Mouse (Mus musculus) common myeloid progenitor, adult 5-6 weeks (primary cell): ENCODE data around the gene Rab3a. TPM values are rescaled to one million over a fixed set of nuclear protein-coding genes. Genes with fewer than 3 reads are reported as not detected.

Experiments
- ATAC-seq: replicated peaks from 2 replicates; pipeline ENCODE4 v1.8.0; 2016; ENCODE audit warnings: low read depth, mild to moderate bottlenecking, moderate TSS enrichment, inconsistent platforms; ENCODE audit not compliant: poor library complexity, severe bottlenecking
- total RNA-seq: library from RNA; stranded (forward); fragments of 200-1000, 187-1606 nt; gene quantifications from 2 replicates; pipeline ENCODE4 v1.2.3, GENCODE M21; 2017

The Rab3a gene
- total RNA-seq, 1 experiment from 2014 or later = 1.5 TPM

DNA sequence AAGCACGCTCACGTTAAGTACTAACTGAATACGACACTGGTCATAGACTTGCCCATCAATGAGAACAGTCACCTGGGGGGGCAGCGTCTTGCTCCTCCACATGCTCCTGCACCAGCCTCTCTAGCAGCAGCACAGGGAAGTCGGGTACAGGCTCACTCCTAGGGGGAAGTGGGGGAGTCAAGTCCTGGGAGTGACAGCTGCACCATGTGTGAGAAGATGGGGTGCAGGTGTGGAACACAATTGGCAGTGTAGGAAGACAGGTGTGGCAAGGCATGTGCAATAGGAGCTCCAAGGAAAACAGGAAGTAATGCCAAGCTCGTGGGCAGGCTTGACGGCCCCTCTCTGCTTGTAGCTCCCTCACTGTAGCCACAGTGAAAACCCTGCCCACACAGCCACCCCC, 16.7 kb downstream of the Rab3a start:
- no peak for ATAC-seq

DNA sequence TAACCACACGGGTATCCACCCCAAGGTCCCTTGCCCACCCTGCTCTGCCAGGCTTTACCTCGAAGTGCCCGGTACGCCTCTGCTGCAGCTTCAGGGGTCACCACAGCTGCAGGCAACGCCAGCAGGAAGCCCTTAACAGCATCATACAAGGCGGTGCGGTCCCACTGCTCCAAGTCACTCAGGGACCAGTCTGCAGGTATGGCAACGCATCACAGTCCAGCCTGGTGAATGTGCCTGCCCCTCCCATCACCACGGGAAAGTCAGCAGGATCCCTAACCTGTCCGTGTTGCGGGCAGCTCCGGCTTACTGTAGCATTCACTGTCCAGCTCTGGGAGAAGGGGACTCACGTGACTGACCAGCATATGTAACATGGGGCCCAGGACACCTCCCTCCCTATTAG, 17.6 kb downstream of the Rab3a start:
- no peak for ATAC-seq

DNA sequence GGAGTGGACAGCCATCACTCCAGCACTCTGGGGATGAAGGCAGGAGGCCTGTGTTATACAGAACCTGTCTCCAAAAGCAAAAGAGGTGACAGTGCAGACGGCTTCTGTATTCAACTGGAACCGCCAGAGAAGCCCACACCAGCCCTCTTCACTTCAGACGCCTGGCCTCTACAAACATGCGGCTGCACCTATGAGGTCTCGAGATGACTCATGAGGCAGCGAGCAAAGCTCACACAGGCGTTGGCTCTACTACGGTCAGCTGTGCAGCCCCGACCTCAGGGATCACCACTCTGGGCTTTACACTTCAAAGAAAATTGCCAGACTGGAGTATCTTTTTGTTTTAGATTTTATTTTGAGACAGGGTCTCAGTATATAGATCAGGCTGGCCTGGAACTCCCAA, 18.4 kb downstream of the Rab3a start:
- ATAC-seq = no peak

DNA sequence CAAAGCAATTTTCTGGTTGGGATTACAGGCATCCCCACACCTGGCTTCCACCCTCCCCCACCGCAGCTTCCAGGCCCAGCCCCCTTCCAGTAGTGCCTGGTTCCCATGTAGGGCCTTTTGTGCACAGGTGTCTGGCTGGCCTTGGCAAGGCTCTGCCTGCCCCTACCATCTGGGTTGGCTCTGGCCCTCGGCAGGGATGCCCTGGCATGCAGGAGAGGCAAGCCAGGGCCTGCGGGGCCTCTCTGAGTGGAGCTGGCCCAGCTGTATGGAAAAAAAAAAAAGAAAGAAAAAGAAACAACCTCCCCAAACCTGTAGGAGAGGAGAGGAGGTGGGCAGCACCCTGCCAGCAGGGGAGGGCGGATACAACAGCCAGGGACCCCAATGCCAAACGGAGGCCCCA, 18.9 kb downstream of the Rab3a start:
- ATAC-seq = no peak

DNA sequence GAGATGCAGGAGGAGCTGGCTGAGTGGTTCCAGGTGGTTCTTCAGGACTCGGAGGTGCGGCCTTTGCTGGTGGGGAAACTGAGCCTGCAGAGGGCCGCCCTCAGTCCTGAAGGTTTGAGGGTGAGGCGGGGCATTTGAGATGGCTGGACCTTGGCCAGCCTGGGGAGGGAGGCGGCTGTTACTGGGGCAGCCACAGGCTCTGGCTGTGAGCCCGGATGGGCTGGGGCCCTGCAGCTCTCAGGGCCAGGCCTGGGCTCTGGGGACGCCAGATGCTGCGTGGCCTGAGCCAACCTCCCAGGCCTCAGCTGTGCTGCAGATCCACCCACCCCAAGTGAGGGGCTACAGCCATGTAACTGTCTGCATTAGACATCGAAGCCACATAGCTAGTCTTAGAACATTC, 19.4 kb downstream of the Rab3a start:
- ATAC-seq = no peak

DNA sequence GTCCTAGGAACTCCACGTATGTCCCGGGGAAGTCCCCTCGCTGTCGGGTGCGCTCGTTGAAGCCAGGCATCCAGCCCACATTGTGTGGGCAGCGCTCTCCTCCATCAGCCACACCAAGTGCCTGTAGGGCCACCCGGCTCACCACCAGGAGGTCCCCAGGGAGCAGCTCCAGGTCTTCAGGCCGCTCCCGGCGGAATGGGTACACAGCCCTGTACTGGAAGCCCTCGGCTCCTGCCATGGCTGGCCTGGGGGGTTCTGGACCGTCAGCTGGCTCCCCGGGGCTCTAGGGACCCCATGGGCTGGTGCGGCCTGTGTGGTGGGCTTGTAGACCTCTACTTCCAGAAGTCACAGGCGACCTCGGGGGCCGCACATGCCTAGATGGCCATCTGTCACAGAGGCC, 20.3 kb downstream of the Rab3a start:
- ATAC-seq = no peak

DNA sequence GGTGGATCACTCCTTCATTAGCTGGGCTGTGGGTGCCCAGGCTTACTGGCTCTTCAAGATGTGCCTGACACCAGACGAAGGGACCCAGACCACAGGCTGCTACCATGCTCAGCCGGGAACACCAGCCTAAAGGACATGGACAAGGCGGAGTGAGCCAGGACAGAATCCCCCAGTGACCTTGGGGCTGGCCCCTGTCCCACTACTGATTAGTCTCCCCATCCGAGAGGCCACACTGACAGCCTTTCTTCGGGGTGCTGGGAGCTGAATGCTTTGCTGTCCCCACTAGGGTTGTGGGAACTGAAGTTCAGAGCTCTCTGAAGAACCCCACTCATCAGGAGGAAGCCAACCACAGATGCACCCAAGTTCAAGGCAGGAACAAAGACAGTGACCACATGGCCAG, 20.7 kb downstream of the Rab3a start:
- no peak for ATAC-seq

DNA sequence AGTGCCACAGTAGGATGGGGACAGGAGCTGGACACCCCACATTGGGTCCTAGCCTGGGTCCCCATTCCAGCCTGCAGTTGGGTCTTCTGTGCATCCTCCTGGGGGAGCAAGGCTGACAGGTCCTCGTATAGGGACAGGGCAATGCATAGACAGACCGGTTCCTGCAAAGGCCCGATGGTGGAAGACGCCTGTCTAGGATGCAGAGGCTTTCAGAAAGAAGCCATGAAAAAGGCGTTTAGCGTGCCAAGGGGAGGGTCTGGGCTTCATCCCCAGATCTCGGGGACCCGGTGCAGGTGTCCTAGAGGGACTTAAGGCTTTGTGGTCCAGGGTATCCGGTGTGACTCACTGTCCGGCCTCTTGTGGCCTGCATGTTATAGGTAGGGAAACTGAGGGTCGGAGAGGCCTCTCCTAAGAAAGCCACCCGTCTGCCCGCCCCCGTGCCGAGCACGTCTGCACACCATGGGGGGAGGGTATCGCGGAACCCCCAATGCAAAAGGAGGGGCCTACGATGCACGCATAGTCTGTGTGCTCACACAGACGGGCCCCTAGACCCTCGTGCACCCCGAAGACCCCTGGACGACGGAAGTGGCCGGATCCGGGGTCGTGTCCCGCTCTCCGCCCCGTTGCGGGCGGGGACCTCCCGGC, 21.5 kb downstream of the Rab3a start:
- no peak for ATAC-seq

DNA sequence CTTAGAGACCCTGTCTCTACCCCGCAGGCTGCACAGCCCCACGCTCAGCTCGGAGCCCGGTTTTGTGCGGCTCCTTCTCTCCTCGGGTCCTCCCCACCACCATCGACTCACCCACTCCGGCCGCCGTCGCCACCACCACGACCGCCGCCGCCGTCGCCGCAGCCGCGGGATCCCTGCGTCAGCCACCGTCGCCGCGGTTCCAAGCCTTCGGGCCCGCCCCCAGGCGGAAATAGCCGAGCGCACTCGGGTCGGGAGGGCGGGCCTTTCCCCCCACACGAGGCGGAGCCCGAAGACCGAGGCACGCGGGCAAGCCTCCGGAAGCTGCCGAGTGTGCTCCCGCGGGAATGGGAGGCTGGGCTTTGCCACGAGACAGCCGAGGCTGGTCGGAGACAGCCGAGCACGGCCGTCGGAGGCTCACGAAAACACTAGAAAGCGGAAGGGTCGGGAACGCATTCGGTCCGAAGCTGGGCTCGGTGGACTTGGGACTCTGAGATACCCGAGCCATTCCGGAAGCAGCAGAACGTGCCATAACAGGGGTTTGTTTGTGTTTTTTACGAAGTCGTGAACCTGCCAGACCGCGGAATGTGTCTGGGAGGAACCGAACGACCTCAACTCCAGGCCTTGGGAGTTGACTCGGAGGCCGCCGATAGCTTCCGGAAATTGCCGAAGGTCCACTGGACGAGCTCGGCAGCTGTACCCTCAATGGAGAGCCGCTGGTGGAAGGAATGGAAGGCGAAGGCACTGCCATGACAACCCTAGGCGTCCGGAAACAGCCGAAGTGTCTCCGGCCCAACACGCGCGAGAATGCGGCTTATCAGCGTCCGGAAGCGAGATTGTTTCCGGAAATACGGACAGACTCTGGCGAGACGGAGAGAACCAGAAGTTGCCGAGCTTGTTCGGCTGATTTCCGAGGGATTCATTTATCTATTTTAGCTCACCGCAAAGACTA, 22.3 kb downstream of the Rab3a start, which contains the start of gene Pik3r2:
Pik3r2 (minus strand) TSS at position 218 of the 949 bp plus-strand sequence.
- ATAC-seq = peak; percentile 84

DNA sequence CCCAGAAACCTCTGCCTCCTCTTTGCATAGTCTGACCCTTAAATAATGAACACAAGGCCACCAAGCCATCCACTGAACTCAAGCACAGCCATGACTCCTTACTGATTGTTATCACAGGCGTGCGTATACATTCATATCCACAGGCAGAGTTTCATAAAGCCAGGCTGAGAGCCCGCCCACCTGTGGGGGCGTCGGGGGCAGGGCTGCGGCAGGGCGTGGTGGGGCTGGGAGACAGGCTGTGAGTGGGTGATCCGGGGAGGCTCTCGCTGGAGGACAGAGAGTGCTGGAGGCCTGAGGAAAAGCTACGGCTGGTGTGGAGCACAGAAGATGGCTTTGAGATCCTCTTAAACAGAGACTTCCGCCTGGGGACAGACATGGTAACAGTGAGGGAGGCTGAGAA, 25.6 kb downstream of the Rab3a start:
- ATAC-seq = no peak

DNA sequence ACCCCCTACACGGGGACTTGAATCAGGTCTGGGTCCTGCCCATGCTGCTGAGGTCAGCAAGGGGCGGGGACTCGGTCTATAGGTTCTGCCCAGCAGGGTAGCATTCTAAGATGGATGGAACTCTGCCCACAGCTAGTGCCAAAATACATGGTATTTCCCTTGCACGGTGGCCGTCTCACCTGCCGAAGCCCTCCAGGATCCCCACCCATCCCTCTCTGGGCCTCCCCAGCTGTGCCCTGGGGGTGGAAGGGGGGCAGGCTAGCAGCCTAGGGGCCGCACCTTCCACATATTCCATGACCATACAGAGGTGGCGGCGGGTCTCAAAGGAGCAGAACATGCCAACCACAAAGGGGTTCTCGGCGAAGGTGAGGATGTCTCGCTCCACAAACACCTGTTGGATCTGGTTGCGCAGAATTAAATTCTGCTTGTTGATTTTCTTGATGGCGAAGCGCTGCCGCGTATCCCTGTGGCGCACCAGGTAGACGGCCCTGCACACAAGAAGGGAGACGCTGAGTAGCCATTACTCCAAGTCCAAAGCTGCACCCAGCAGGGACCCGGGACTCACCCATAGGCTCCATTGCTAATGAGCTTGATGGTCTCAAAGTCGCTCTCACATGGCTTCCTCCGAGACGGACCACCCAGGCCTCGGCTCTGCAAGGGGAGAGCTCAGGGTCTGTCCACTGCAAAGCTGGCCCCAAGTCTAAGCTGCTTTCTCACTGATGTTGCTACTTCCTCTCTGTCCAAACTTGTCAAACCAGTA, 32.0 kb downstream of the Rab3a start:
- no peak for ATAC-seq

DNA sequence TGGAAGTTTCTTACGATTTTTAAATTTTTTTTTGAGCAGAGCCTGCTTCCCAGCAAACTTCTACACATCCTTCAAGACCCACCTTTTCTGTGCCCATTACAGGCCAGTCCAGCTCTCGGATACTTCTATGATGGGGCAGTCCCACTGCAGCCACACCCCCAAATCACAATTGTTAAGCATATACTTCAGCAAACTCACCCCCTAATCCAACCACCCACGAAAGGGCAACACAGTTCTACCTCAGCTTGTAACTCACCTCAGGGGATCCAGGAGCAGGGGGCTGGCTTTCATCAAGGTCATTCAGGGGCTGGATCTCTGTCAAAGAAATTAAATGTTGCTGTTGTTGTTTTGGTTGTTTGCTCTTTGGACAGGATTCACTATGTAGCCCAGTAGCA, 32.6 kb downstream of the Rab3a start:
- ATAC-seq = no peak

DNA sequence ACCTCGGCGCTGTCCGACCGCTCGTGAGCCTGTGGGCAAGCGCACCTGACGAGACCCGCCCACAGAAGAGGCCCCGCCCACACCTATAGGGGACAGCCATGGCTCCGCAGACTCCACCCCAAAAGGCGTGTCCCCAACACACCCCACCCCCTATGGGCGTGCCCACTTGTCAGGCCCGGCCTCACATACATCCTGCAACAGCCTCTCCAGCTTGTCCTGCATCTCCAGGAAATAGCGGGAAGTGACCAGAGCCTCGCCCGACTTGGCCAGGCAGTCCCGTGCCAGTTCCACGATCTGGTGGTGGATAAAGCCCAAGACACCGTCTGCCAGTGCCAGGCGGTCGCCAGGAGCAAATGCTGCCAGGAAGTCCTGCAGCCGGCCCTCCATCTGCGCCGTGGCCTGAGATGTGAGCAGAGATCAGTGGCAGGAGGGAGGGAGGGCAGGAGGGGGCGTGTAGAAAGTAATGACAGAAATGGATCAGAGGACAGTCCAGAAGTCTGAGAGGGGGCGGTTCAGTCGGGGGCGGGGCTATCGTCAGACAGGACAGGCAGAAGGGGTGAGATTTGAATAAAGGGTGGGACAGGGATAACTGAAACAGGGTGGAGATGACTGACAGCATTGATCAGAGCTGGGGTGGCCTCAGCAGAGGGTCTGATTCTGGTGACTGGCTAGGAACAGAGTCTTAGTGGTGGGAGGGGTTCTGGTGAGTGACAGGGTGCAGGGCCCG, 33.6 kb downstream of the Rab3a start:
- no peak for ATAC-seq

DNA sequence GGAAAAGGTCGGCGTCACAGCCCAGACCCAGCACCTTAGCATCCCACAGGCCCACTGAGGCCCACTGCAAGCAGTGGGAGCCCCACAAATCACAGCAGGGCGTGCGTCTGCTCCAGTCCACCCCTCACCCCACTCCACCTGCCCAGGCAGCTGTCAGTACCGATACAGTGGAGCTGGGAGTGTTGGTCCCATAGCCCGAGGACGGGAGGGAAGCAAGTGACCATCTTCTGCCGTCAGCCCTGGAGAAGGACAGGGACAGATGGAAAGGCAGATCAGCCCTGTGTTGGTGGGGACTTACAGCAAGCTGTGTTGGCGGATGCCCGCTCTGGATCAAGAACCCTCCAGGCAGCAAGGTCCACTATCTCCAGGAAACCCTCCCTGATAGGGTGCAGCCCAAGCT, 34.6 kb downstream of the Rab3a start:
- no peak for ATAC-seq

DNA sequence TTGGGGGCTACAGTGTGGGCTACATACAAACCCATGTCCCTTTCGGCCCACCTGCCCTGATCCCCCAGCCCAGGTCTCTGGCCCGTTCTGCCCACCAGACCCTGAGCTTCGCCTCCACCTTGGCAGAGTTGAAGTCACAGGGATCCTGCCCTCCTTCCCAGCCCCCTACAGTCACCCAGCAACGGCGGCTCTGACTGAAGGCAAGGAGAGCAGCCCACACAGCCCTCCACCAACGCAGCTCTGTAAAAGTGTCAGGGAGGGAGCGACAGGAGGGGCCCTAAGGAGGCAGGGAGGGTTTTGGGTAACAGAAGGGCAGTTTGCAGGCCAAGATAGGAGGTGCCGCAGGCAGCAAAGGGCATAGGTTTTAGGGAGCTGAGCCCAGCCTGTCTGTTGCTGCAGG, 36.4 kb downstream of the Rab3a start:
- no peak for ATAC-seq

DNA sequence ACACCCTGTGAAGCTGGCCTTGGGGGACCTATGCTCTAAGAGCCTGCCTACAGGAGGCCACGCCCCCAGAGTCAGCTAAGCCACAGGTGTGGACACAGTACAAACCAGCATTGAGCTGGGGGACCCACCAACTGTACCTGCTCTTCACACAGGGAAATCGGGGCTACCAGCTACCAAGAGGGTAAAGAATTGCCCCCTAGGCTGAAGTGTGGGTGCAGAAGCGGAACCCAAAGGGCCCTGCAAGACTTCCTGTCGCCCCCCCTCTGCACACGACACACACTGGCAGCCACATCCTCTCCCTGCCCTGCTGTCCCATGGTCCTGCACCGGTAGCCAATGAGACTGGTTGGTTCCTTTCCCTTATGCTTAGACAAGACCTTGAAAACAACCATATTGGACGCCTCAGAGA, 36.8 kb downstream of the Rab3a start:
- peak; percentile 78 for ATAC-seq

DNA sequence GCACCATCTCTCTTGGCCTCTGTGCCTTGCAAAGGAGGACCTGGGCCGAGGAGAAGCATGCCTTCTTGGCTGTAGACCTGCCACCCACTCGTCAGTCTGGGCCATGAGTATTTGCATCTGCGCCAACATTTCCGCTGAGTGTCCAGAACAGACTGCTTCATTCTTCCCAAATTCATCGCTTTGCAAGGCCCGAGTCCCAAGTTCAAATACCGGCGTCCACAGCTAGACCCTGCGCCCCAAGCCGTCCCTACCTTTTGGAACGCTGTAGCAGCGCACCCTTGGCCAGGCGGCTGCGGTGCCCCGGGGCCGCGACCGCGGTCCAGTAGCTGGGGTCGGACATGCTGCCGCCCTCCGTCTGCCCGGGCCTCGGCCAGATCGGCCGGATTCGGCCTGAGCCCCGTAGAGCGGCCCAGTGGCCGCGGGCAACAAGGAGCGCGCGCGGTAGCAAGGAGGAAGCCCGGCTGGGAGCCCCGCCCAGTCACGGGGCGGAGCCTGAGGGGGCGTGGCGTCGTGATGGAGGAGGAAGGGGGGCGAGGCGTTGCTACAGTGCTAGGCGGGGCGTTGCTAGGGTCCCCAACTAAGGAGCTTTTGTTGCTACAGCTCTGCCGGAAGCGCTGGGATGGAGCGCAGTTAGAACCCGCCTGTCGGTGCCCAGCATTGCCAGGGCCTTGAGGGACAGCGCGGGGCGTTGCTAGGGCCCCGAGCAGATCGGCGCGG, 37.7 kb downstream of the Rab3a start:
- ATAC-seq = peak; percentile 61

DNA sequence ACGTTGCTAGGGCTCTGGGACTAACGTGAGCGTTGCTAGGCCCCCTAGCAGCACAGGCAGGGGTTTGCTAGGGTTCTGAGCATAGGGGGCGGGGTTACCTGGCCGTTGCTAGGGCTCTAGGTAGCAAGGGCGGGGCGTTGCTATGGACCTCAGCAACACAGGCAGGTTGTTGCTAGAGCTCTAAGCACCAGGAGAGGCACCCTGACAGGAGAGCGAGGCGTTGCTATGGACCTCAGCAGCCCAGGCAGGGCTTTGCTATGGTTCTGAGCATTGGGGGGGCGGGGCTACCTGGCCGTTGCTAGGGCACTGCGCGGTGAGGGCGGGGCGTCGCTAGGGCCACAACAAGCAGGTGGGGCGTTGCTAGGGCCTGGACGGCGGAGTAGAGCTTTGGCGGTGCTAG, 38.2 kb downstream of the Rab3a start:
- peak; percentile 12 for ATAC-seq

DNA sequence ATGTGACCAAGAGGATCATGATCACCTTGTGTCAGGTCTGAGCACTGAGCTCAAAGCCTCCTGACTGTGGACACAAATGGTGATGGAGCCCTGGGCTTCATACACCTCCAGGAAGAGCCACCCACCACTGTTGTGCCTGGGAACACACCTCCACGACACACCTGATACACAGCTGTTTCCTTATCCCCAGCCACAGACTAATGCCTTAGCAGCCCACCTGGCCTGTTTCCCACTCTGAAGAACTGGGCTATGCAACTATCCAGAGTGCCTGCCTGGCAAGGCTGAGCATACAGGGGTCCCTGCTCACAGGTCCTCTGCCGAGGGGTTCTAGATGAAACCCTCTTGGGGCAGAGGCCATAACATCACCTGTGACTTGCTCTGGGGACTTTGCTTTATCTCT, 39.7 kb downstream of the Rab3a start:
- ATAC-seq = no peak

DNA sequence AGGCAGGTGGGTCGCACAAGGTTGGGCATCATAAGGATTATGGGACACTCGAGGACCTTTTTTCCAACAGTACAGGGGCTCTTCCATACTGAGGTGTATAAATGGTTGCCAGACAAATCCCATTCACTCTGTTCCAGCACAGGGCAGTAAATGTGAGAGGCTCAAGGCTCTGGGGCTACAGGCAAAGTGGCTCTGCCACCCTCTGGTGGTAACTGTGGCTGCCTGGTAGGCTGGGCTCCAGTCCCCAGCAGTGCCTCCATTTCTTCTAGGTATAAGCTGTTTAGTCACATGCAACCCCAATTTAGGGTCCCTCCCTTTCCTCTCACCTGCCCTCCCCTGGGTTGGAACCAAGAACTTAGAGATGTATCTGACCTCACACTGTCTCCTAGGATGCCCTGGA, 40.9 kb downstream of the Rab3a start:
- ATAC-seq = no peak
